In genomic region chr11:59633037-59633436, GRCm38 (mm10) we compare ENCODE assay signal across 9 mouse cellular contexts. TPM values are rescaled to one million over a fixed set of nuclear protein-coding genes. Genes with fewer than 3 reads are reported as not detected.
DNase-seq lines count a peak whose midpoint lies in the region; ATAC-seq lines count a peak whose summit lies in the region.
"Had no signal": no experiment of that assay in that cellular context is flagged by ENCODE, and none has a peak within 500 bp of the region (broad histone marks: within the 10 kb centered on the region; RNA-seq: fewer than 3 reads in every experiment).

No protein-coding gene starts in this region.

- H3K4me3 ChIP-seq in forebrain, embryonic 10.5 days, result no peak overlapping the region
- H3K4me3 ChIP-seq in forebrain, embryonic 12.5 days (replicated peaks), result no peak overlapping the region
- H3K4me3 ChIP-seq in embryonic facial prominence, embryonic 10.5 days, result no peak overlapping the region

- ATAC-seq in forebrain, embryonic 12.5 days (ENCODE audit: low FRiP score), result no peak

- no peaks in the 10 kb centered on the region for H3K27me3 ChIP-seq in forebrain, embryonic 10.5 days (ENCODE audit: poor library complexity, severe bottlenecking)
- H3K27me3 ChIP-seq in forebrain, embryonic 12.5 days, result no peaks in the 10 kb centered on the region
- no peaks in the 10 kb centered on the region for H3K27me3 ChIP-seq in embryonic facial prominence, embryonic 10.5 days (replicated peaks; ENCODE audit: low read depth, poor library complexity, severe bottlenecking)

- H3K4me2 ChIP-seq in forebrain, embryonic 12.5 days, result no peak overlapping the region

- H3K36me3 ChIP-seq in forebrain, embryonic 10.5 days (replicated peaks), result no peaks in the 10 kb centered on the region
- no peaks in the 10 kb centered on the region for H3K36me3 ChIP-seq in forebrain, embryonic 12.5 days (replicated peaks)
- H3K36me3 ChIP-seq in embryonic facial prominence, embryonic 10.5 days (replicated peaks), result no peaks in the 10 kb centered on the region

- H3K27ac ChIP-seq in forebrain, embryonic 10.5 days, result no peak overlapping the region
- H3K27ac ChIP-seq in forebrain, embryonic 12.5 days, result no peak overlapping the region
- no peak overlapping the region for H3K27ac ChIP-seq in embryonic facial prominence, embryonic 10.5 days (replicated peaks)

- 27% methylated on average over 5 of the region's 5 CpGs for WGBS in forebrain, embryonic 10.5 days
- 21% methylated on average over 5 of the region's 5 CpGs for WGBS in forebrain, embryonic 12.5 days
- 26% methylated on average over 5 of the region's 5 CpGs for WGBS in embryonic facial prominence, embryonic 10.5 days

- peak; percentile 58 for DNase-seq in forebrain, embryonic 10.5 days (ENCODE audit: extremely low spot score, low spot score)
- DNase-seq in 416B (ENCODE audit: low read depth), result peak; percentile 76
- DNase-seq in adrenal gland, postnatal 14 days, result peak; percentile 85
- peak; percentile 60 for DNase-seq in embryonic facial prominence, embryonic 10.5 days (ENCODE audit: low spot score)
- DNase-seq in kidney, postnatal 14 days, result peak; percentile 28
- DNase-seq in lung, postnatal 10 days, result peak; percentile 82
- DNase-seq in spleen, adult 18-20 months, result peak; percentile 17 to 50

- no peaks in the 10 kb centered on the region for H3K4me1 ChIP-seq in forebrain, embryonic 10.5 days
- no peaks in the 10 kb centered on the region; the same call in 1 of the 2 replicates for H3K4me1 ChIP-seq in forebrain, embryonic 12.5 days
- 0 out of 2 replicates have a peak, but pooled peaks cover 8% of the 10 kb centered on the region for H3K4me1 ChIP-seq in embryonic facial prominence, embryonic 10.5 days

- no peak overlapping the region for H3K9ac ChIP-seq in forebrain, embryonic 12.5 days

- H3K9me3 ChIP-seq in forebrain, embryonic 10.5 days, result no peaks in the 10 kb centered on the region
- no peaks in the 10 kb centered on the region for H3K9me3 ChIP-seq in forebrain, embryonic 12.5 days
- no peaks in the 10 kb centered on the region for H3K9me3 ChIP-seq in embryonic facial prominence, embryonic 10.5 days

RNA-seq across cellular contexts. Expression of gene Mprip, which starts 28.1 kb away (rescaled TPM):
- 24.8 and 28.3 TPM in 2 replicates for polyA plus RNA-seq in forebrain, embryonic 10.5 days (2016; fragmentation: Nextera tagmentation; extraction: Ambion mirVana)
- 39.9 and 77.3 TPM in 2 replicates for polyA plus RNA-seq in forebrain, embryonic 12.5 days (2016; fragmentation: Nextera tagmentation; extraction: Ambion mirVana)
- total RNA-seq in adrenal gland, postnatal 14 days (2021), result 226 TPM in 2 replicates
- polyA plus RNA-seq in embryonic facial prominence, embryonic 10.5 days (2016; fragmentation: Nextera tagmentation; extraction: Ambion mirVana), result 40.8 and 49.9 TPM in 2 replicates

RNA-seq across cellular contexts. Expression of gene Olfr223, which starts 39.9 kb away (rescaled TPM):
- polyA plus RNA-seq in forebrain, embryonic 10.5 days (2016; fragmentation: Nextera tagmentation; extraction: Ambion mirVana), result not detected in 2 replicates
- not detected in 2 replicates for polyA plus RNA-seq in forebrain, embryonic 12.5 days (2016; fragmentation: Nextera tagmentation; extraction: Ambion mirVana)
- not detected in 2 replicates for total RNA-seq in adrenal gland, postnatal 14 days (2021)
- not detected in 2 replicates for polyA plus RNA-seq in embryonic facial prominence, embryonic 10.5 days (2016; fragmentation: Nextera tagmentation; extraction: Ambion mirVana)
- polyA plus RNA-seq: large intestine, adult 2 months had no signal

RNA-seq across cellular contexts. Expression of gene Olfr222, which starts 57.0 kb away (rescaled TPM):
- polyA plus RNA-seq in forebrain, embryonic 10.5 days (2016; fragmentation: Nextera tagmentation; extraction: Ambion mirVana), result not detected in 2 replicates
- polyA plus RNA-seq in forebrain, embryonic 12.5 days (2016; fragmentation: Nextera tagmentation; extraction: Ambion mirVana), result not detected in 2 replicates
- not detected in 2 replicates for total RNA-seq in adrenal gland, postnatal 14 days (2021)
- polyA plus RNA-seq in embryonic facial prominence, embryonic 10.5 days (2016; fragmentation: Nextera tagmentation; extraction: Ambion mirVana), result 0.06 TPM in 1 of 2 replicates, not detected in the other
- polyA plus RNA-seq: large intestine, adult 2 months had no signal

Comparison
In these comparisons a context has a peak if more than half of its experiments do, and no peak if none do; other contexts are left out.
1. DNase-seq: peak in every context shown above with its lines; median percentile 85 in adrenal gland, postnatal 14 days; 82 in lung, postnatal 10 days; 76 in 416B; 60 in embryonic facial prominence, embryonic 10.5 days; 58 in forebrain, embryonic 10.5 days; 34 in spleen, adult 18-20 months; 28 in kidney, postnatal 14 days.